Mouse (Mus musculus) heart, embryonic 13.5 days (tissue): ENCODE measurements around the gene Micall1. TPM values are rescaled to one million over a fixed set of nuclear protein-coding genes. Genes with fewer than 3 reads are reported as not detected.

Source experiments
- ATAC-seq: fragments of 200-750 bp; cut with Nextera tagmentation; 2 replicates; pipeline ENCODE4 v1.8.0; 2017; ENCODE audit warnings: moderate TSS enrichment; ENCODE audit not compliant: insufficient number of reproducible peaks, low FRiP score, low TSS enrichment; ENCODE audit errors: extremely low read depth
- H3K27ac ChIP-seq: fragments of 300-500 bp; sonication (generic); replicated peaks from 2 replicates; pipeline ENCODE4 v1.5.1; 2015; ENCODE audit warnings: moderate library complexity, mild to moderate bottlenecking, inconsistent platforms
- H3K27me3 ChIP-seq: fragments of 300-500 bp; sonication (generic); replicated peaks from 2 replicates; pipeline ENCODE4 v1.6.1; 2015; ENCODE audit warnings: mild to moderate bottlenecking, inconsistent platforms
- H3K36me3 ChIP-seq: fragments of 300-500 bp; sonication (generic); 2 replicates; pipeline ENCODE4 v1.6.1; 2015; ENCODE audit warnings: mild to moderate bottlenecking, inconsistent platforms
- H3K4me1 ChIP-seq: fragments of 300-500 bp; sonication (generic); 2 replicates; pipeline ENCODE4 v1.6.1; 2015; ENCODE audit warnings: inconsistent platforms
- H3K4me2 ChIP-seq: fragments of 300-500 bp; sonication (generic); 2 replicates; pipeline ENCODE4 v1.6.1; 2015; ENCODE audit warnings: inconsistent platforms, mild to moderate bottlenecking, moderate library complexity
- H3K4me3 ChIP-seq: fragments of 300-500 bp; sonication (generic); 2 replicates; pipeline ENCODE4 v1.5.1; 2015; ENCODE audit warnings: moderate library complexity, mild to moderate bottlenecking, inconsistent platforms
- H3K9ac ChIP-seq: fragments of 300-500 bp; sonication (generic); 2 replicates; pipeline ENCODE4 v1.6.1; 2015; ENCODE audit warnings: inconsistent platforms, mild to moderate bottlenecking, moderate library complexity
- H3K9me3 ChIP-seq: fragments of 300-500 bp; sonication (generic); 2 replicates; pipeline ENCODE4 v1.6.1; 2016; ENCODE audit warnings: inconsistent platforms
- WGBS: fragments of 180-500 bp; shearing (Covaris S2); methylation state at CpG from one replicate; pipeline ENCODE4 v1.1.7; 2015; ENCODE audit warnings: mixed read lengths; 5-methylcytosine and 5-hydroxymethylcytosine counted together
- polyA plus RNA-seq: library from polyadenylated mRNA; unstranded; fragments of >200 nt; fragmentation: Nextera tagmentation; extraction: Ambion mirVana; gene quantifications from 2 replicates; pipeline ENCODE4 v1.2.1, GENCODE M21; 2015

Gene Micall1
- polyA plus RNA-seq, 1 experiment from 2014 or later: 15.6 TPM

DNA sequence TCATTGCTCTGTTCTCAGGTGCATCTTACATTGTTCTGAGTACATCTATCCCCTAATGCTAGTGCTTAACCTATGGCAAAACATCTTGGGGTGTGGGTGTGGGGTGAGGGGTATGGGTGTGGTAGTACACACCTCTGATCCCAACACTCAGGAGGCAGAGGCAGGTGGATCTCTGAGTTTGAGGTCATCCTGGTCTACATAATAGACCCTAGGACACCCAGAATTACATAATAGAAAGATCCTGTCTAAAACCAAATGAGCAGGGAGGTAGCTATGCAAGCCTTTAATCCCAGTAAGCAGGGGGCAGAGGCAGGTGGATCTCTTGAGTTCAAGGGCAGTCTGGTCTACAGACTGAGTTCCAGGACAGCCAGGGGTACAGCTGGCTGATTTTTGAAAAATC is 34.9 kb upstream of the Micall1 start:
- Histone ChIP-seq H3K4me3 (no peak overlapping the region), H3K27ac (no peak overlapping the region), H3K4me2 (no peak overlapping the region), H3K27me3 (no peaks in the 10 kb centered on the region; the same call in 1 of the 2 replicates), H3K9ac (no peak overlapping the region), H3K36me3 (peaks cover 28% of the 10 kb centered on the region), H3K4me1 (peaks cover 20% of the 10 kb centered on the region), H3K9me3 (no peaks in the 10 kb centered on the region)
- no peak for ATAC-seq

DNA sequence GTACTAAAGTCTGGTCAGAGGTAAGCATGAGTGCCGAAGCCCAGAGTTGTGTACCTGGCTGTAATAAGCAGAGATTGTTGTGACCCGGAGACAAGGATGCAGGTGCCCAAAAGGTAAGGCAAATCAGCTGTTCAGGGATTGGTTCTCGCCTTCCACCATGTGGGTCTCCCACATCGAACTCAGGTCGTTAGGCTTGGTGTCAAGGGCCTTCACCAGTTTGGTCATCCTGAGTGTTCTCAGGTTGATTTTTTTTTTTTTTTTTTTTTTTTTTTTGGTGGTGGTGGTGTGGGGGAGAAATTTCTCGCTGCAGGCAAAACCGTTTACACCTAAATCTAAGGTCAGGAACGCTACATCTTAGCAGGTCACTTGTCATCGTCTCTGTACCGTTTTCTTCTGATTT is 34.3 kb upstream of the Micall1 start:
- Histone ChIP-seq H3K4me1 (peaks cover 19% of the 10 kb centered on the region), H3K9ac (peak overlapping the region; percentile 94), H3K4me3 (peak overlapping the region; percentile 88), H3K27me3 (no peaks in the 10 kb centered on the region; the same call in 1 of the 2 replicates), H3K9me3 (no peaks in the 10 kb centered on the region), H3K4me2 (peak overlapping the region; percentile 97), H3K27ac (peak overlapping the region; percentile 91), H3K36me3 (peaks cover 35% of the 10 kb centered on the region)
- ATAC-seq: no peak
- WGBS: 30% methylated on average over 10 of the region's 10 CpGs

DNA sequence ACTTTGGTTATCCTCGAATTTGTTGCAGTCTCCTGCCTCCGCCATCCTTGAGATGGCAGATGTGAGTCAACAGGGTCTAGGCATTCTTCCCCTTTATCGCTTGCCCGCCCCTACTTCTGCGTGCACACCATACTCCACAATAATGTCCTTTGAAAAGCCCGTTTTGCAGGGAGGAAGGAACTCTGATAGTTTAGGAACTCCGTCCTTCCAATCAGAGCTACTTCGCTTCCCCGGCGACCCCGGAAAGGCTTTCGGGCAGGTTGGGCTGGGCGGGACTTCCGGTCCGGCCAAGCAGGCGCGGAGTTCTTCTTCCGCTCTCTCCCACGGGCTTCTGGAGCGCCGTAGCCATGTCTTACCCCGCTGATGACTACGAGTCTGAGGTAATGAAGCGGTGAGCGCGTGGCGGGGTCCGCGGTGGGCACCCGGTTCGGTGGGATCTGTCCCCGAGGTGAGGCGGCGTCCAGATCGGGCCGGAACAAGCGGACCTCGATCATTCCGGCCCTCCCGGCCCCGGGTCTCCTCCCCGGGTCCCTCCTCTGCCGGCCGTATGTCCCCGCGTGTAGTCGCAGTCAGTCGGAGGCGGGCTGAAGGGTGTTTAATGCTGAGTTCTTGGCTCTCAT is 33.7 kb upstream of the Micall1 start, which contains the start of gene Eif3l:
Gene Eif3l, plus strand, starts transcription at position 267 of the 620 bp plus-strand sequence.
- Histone ChIP-seq H3K4me1 (peaks cover 19% of the 10 kb centered on the region), H3K9ac (peak within 1 kb of the TSS; percentile 94), H3K27ac (peak within 1 kb of the TSS; percentile 91), H3K9me3 (no peaks in the 10 kb centered on the region), H3K4me2 (peak within 1 kb of the TSS; percentile 97), H3K27me3 (no peaks in the 10 kb centered on the region; the same call in 1 of the 2 replicates), H3K36me3 (peaks cover 41% of the 10 kb centered on the region), H3K4me3 (peak within 1 kb of the TSS; percentile 88)
- peak; percentile 70 for ATAC-seq
- WGBS: under 1% methylated on average over 49 of the region's 49 CpGs

DNA sequence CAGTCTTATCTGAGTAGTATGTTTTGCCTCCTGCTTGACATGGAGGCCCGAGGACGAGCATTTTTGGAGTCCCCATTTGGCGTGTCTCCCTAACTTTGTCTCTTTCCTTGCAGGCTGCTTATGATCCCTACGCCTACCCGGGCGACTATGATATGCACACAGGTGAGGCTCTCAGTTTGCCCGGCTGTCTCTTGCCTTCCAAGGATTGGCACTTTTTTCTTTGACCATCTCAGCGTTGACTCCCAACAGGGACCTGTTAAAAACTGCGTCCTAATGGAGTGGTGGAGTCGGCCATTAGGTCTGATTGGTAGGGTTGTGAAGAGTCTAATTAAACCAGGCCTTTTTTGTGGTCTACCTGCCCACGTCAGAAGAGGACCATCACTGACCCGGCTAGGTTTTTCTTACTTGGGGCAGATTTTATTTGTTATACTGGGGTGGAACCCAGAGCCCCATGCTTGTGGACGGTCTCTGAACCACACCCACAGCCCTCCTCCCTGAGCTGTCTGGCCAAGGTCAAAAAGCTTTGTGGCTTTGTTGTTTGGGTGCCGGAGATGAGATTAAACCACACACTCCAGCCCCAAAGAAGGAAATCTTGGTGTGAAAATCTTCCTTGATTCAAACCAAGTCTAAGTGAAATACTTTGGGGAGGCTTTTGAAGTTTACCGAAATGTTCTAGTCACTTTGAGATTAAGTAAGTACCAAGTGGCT is 32.9 kb upstream of the Micall1 start:
- Histone ChIP-seq H3K9ac (peak overlapping the region; percentile 94), H3K27ac (peak overlapping the region; percentile 91; the same call in 1 of the 2 replicates), H3K9me3 (no peaks in the 10 kb centered on the region), H3K36me3 (peaks cover 47% of the 10 kb centered on the region), H3K27me3 (no peaks in the 10 kb centered on the region), H3K4me1 (peaks cover 19% of the 10 kb centered on the region), H3K4me2 (peak overlapping the region; percentile 97), H3K4me3 (peak overlapping the region; percentile 88)
- WGBS: 30% methylated on average over 15 of the region's 15 CpGs
- no peak for ATAC-seq

DNA sequence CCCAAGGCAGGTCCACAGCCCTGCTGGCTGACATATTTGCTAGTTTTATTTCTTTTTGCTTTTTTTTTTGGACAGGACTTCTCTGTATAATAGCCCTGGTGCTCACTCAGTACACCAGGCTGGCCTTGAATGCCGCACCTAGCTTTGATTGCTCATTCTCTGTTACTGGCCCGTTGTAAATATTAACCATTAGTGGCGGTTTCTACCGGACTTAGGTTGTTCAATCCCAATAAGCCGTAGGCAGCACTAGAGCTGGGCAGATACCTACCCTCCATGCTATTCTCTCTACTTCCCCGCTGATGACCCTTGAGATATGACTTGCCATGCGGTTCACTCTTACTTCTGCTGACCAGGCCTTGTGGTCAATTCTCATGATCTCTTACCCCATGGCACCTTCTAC is 29.1 kb upstream of the Micall1 start:
- Histone ChIP-seq H3K4me1 (peaks cover 14% of the 10 kb centered on the region), H3K36me3 (peaks cover 84% of the 10 kb centered on the region), H3K27me3 (no peaks in the 10 kb centered on the region), H3K4me2 (no peak overlapping the region), H3K9me3 (no peaks in the 10 kb centered on the region), H3K4me3 (no peak overlapping the region), H3K27ac (no peak overlapping the region), H3K9ac (no peak overlapping the region)
- no peak for ATAC-seq
- WGBS: 93% methylated on average over 7 of the region's 7 CpGs

DNA sequence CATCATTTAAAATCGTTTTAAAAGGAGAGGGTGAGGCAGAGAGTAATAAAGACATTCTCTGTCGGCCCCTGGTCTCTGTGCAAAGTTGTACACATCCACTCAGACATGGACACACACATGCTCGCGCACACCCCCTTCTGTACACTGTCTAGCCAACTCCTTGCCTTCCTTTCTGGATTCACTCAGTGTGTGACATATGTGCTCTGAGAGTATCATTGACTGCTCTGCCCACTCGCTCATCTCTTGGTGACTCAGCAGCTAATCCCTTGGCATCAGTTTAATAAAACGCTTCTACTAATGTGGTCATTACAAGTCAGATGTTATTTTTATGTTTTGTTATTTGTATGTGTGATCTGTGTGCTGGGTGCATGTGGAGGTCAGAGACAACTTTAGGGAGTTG is 16.4 kb upstream of the Micall1 start:
- Histone ChIP-seq H3K9ac (peak overlapping the region; percentile 33; the same call in 1 of the 2 replicates), H3K9me3 (no peaks in the 10 kb centered on the region), H3K4me1 (peaks cover 26% of the 10 kb centered on the region), H3K4me2 (no peak overlapping the region), H3K4me3 (no peak overlapping the region), H3K36me3 (peaks cover 88% of the 10 kb centered on the region), H3K27ac (no peak overlapping the region), H3K27me3 (no peaks in the 10 kb centered on the region)
- 83% methylated on average over 6 of the region's 6 CpGs for WGBS
- ATAC-seq: no peak

DNA sequence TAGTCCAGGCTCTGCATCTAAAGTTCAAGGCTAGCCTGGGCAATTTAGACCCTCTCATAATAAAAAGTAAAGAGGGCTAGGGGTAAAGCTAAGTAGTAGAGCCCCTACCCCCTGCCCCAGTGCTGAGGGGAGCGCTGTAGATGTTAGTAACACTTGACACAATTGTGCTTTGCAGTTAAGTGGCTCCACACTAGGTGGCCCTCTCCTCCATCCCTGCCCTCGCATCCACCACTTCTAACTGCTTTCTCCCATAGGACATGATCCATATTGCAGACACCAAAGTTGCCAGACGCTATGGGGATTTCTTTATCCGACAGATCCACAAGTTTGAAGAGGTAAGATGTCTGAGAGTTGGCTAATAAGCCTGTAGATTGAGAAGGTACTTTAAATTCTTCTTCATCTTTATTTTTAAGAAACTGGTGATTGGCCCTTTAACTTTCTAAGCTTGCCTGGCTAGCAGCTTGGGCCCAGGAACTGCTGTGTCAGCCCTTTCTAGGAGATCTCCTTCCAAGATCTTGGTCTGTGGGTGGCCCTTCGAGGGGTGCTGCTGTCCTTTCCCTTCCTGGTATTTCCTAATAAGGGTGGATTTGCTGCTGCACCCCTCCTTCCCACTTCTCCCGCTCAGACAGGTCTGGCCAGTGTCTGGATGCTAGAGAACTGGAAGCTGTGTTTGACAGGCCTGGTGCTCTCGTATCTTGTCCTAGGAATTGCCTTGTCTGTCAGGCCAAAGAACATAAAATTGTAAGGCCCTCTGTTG is 15.4 kb upstream of the Micall1 start:
- Histone ChIP-seq H3K27me3 (no peaks in the 10 kb centered on the region), H3K9ac (peak overlapping the region; percentile 52), H3K9me3 (no peaks in the 10 kb centered on the region), H3K4me3 (no peak overlapping the region), H3K4me1 (peaks cover 36% of the 10 kb centered on the region), H3K36me3 (peaks cover 80% of the 10 kb centered on the region), H3K27ac (peak overlapping the region; percentile 15; the same call in 1 of the 2 replicates), H3K4me2 (no peak overlapping the region)
- ATAC-seq: no peak
- WGBS: 51% methylated on average over 7 of the region's 7 CpGs

DNA sequence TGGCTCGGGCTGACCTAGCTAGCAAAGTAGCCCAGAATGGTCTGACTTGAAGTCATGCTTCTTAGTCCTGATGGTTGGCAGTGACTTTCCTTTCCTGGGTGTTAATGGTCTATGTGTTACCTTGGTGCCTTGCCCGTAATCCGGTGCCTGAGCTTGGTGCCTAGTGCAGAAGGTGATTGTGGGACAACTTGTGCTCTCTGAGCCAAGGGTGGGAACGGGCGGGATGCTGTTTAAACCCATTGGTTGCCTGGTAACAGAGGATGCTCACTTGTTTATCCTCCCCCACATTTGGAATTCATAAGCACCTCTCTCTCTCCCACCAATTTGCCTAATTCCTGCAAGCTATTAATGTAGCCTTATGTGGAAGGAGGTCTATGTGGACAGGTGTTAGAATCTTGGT is 13.2 kb upstream of the Micall1 start:
- peaks cover 57% of the 10 kb centered on the region for H3K36me3 ChIP-seq

DNA sequence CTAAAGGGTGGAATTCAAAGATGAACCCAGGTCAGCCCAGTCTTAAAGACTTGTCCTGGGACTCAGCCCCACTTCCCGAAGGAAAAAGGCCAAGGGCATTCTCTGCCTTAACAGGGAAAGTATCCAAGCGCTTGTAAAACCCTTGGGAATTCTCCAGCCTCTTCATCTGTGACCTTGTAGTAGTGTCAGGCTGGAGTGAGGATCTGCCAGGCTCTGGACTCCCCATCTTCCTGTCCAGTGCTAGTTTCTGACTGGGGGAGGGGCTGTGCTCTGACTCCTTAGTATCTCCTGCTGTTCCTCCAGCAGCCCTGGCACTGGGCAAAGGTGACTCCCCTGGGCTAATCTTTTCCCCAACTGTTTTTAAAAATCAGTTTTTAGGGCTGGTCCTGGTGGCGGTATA is 12.1 kb upstream of the Micall1 start:
- peaks cover 69% of the 10 kb centered on the region for H3K4me1 ChIP-seq
- no peak for ATAC-seq
- no peaks in the 10 kb centered on the region for H3K27me3 ChIP-seq
- H3K36me3 ChIP-seq: peaks cover 47% of the 10 kb centered on the region
- peak overlapping the region; percentile 74 for H3K9ac ChIP-seq
- no peak overlapping the region for H3K4me2 ChIP-seq
- H3K4me3 ChIP-seq: no peak overlapping the region
- WGBS: 39% methylated on average over 3 of the region's 3 CpGs
- peak overlapping the region; percentile 96 for H3K27ac ChIP-seq
- H3K9me3 ChIP-seq: no peaks in the 10 kb centered on the region

More for the DNA sequence above, 13.2 kb upstream of the Micall1 start:
- 83% methylated on average over 5 of the region's 5 CpGs for WGBS
- Histone ChIP-seq H3K9ac (no peak overlapping the region), H3K9me3 (no peaks in the 10 kb centered on the region), H3K4me3 (no peak overlapping the region), H3K4me2 (no peak overlapping the region), H3K27ac (no peak overlapping the region), H3K4me1 (peaks cover 58% of the 10 kb centered on the region), H3K27me3 (no peaks in the 10 kb centered on the region)
- no peak for ATAC-seq

GRCm38 (mm10) chr15:79097135-79097534 is 11.6 kb upstream of the Micall1 start:
- H3K9ac ChIP-seq: peak overlapping the region; percentile 74
- H3K27ac ChIP-seq: peak overlapping the region; percentile 96
- H3K9me3 ChIP-seq: no peaks in the 10 kb centered on the region
- no peak for ATAC-seq
- H3K36me3 ChIP-seq: peaks cover 41% of the 10 kb centered on the region
- H3K4me3 ChIP-seq: no peak overlapping the region
- peak overlapping the region; percentile 39 for H3K4me2 ChIP-seq
- H3K27me3 ChIP-seq: no peaks in the 10 kb centered on the region
- H3K4me1 ChIP-seq: peaks cover 75% of the 10 kb centered on the region
- WGBS: 24% methylated on average over 2 of the region's 2 CpGs

DNA sequence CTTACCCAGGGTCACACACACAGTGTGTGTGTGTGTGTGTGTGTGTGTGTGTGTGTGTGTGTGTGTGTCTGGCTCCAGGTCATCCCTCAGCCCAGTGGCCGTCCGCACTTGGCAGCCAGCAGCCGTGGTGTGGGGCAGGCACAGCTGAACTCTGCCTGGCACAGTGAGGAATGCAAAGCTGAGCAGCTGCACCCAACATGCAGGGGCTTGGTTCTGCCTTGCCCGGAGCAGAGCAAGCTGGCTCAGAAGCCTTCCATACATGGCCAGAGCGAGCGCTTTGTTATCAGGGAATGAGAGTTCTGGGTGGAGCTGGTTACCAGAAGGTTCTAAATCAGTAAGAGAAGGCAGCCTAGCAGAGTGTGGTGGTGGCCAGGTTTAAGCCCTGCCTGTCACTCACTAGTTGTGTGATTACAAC is 11.1 kb upstream of the Micall1 start:
- peak overlapping the region; percentile 96 for H3K27ac ChIP-seq
- H3K36me3 ChIP-seq: peaks cover 36% of the 10 kb centered on the region
- H3K4me3 ChIP-seq: no peak overlapping the region
- 5% methylated on average over 6 of the region's 6 CpGs for WGBS
- H3K9ac ChIP-seq: peak overlapping the region; percentile 74
- H3K27me3 ChIP-seq: no peaks in the 10 kb centered on the region
- ATAC-seq: peak; percentile 32; the same call in 1 of the 2 replicates
- H3K9me3 ChIP-seq: no peaks in the 10 kb centered on the region
- peaks cover 80% of the 10 kb centered on the region for H3K4me1 ChIP-seq
- peak overlapping the region; percentile 39 for H3K4me2 ChIP-seq
